Mouse (Mus musculus) liver, postnatal 0 days (tissue): ENCODE data around the gene Ttc33. TPM values are rescaled to one million over a fixed set of nuclear protein-coding genes. Genes with fewer than 3 reads are reported as not detected.

Experiments
- ATAC-seq: fragments of 200-750 bp; cut with Nextera tagmentation; 2 replicates; pipeline ENCODE4 v1.8.0; 2017; ENCODE audit warnings: mild to moderate bottlenecking, moderate library complexity
- DNase-seq: peaks from one replicate; pipeline ENCODE4 v3.0.0-alpha.2; 2016
- H3K27ac ChIP-seq: fragments of 300-500 bp; sonication (generic); 2 replicates; pipeline ENCODE4 v1.5.1; 2014; ENCODE audit warnings: antibody characterized with exemption, moderate library complexity, mild to moderate bottlenecking, low read depth
- H3K27me3 ChIP-seq: fragments of 300-500 bp; sonication (generic); 2 replicates; pipeline ENCODE4 v1.6.1; 2014; ENCODE audit warnings: low read length, control low read depth, mixed read lengths; ENCODE audit not compliant: insufficient read depth
- H3K36me3 ChIP-seq: fragments of 300-500 bp; sonication (generic); replicated peaks from 2 replicates; pipeline ENCODE4 v1.6.1; 2014; ENCODE audit warnings: mild to moderate bottlenecking, control low read depth, low read length, moderate library complexity, mixed read lengths; ENCODE audit not compliant: insufficient read depth
- H3K4me1 ChIP-seq: fragments of 300-500 bp; sonication (generic); 2 replicates; pipeline ENCODE4 v1.6.1; 2014; ENCODE audit warnings: antibody characterized with exemption, mild to moderate bottlenecking, control low read depth; ENCODE audit not compliant: insufficient read depth
- H3K4me2 ChIP-seq: fragments of 300-500 bp; sonication (generic); 2 replicates; pipeline ENCODE4 v1.6.1; 2014; ENCODE audit warnings: low read depth, mild to moderate bottlenecking, low read length, moderate library complexity, mixed read lengths
- H3K4me3 ChIP-seq: fragments of 300-500 bp; sonication (generic); 2 replicates; pipeline ENCODE4 v1.5.1; 2014; ENCODE audit warnings: low read depth, low read length
- H3K9ac ChIP-seq: fragments of 300-500 bp; sonication (generic); replicated peaks from 2 replicates; pipeline ENCODE4 v1.6.1; 2014; ENCODE audit warnings: mild to moderate bottlenecking, moderate library complexity
- H3K9me3 ChIP-seq: fragments of 300-500 bp; sonication (generic); 2 replicates; pipeline ENCODE4 v1.6.1; 2016; ENCODE audit warnings: mild to moderate bottlenecking, control low read depth, low read length, mixed read lengths
- CTCF ChIP-seq: sonication (generic); IDR thresholded peaks from 2 replicates; pipeline ENCODE4 v1.5.1; 2016; ENCODE audit warnings: antibody characterized with exemption, low read depth
- EP300 ChIP-seq: IDR thresholded peaks from 2 replicates; pipeline ENCODE4 v1.6.1; 2016; ENCODE audit warnings: antibody characterized with exemption, low read depth, mild to moderate bottlenecking
- WGBS: fragments of 180-500 bp; shearing (Covaris S2); extraction: QIAGEN DNeasy Blood & Tissue Kit; methylation state at CpG from one replicate; pipeline ENCODE4 v1.1.7; 2014; ENCODE audit not compliant: insufficient replicate concordance; 5-methylcytosine and 5-hydroxymethylcytosine counted together
- polyA plus RNA-seq: library from polyadenylated mRNA; unstranded; fragments of >200 nt; fragmentation: Nextera tagmentation; extraction: Ambion mirVana; gene quantifications from 2 replicates; pipeline ENCODE4 v1.2.1, GENCODE M21; 2015

Ttc33 gene
- polyA plus RNA-seq, 1 experiment from 2014 or later, result 16.3 TPM

- 67% methylated on average over 12 of the region's 12 CpGs for WGBS
Observed at GRCm38 (mm10) chr15:5173217-5173820, 12.0 kb upstream of the Ttc33 start.

GRCm38 (mm10) chr15:5184668-5185330, 526 bp upstream of the Ttc33 start:
- WGBS, result 39% methylated on average over 11 of the region's 11 CpGs
- peaks cover 5% of the 10 kb centered on the region for H3K36me3 ChIP-seq
- no peaks in the 10 kb centered on the region for H3K27me3 ChIP-seq
- peak overlapping the region; percentile 80 for H3K4me2 ChIP-seq
- ATAC-seq (peak; percentile 20), DNase-seq (no peak)
- H3K4me3 ChIP-seq, result peak overlapping the region; percentile 95
- H3K9ac ChIP-seq, result peak overlapping the region; percentile 87
- TF ChIP-seq EP300 (no peak), CTCF (no peak)
- no peaks in the 10 kb centered on the region for H3K9me3 ChIP-seq
- H3K27ac ChIP-seq, result peak overlapping the region; percentile 94
- peaks cover 17% of the 10 kb centered on the region for H3K4me1 ChIP-seq

More at GRCm38 (mm10) chr15:5173217-5173820, 12.0 kb upstream of the Ttc33 start:
- Histone ChIP-seq H3K27me3 (no peaks in the 10 kb centered on the region), H3K4me2 (no peak overlapping the region), H3K4me3 (no peak overlapping the region), H3K36me3 (peaks cover 64% of the 10 kb centered on the region), H3K9me3 (no peaks in the 10 kb centered on the region), H3K4me1 (no peaks in the 10 kb centered on the region), H3K27ac (no peak overlapping the region), H3K9ac (no peak overlapping the region)
- ATAC-seq (no peak), DNase-seq (no peak)
- TF ChIP-seq CTCF (no peak), EP300 (no peak)

- Histone ChIP-seq H3K27me3 (no peaks in the 10 kb centered on the region), H3K9ac (peak overlapping the region; percentile 87), H3K4me1 (peaks cover 17% of the 10 kb centered on the region), H3K4me2 (peak overlapping the region; percentile 80), H3K36me3 (peaks cover 8% of the 10 kb centered on the region), H3K9me3 (no peaks in the 10 kb centered on the region), H3K4me3 (peak overlapping the region; percentile 95), H3K27ac (peak overlapping the region; percentile 94)
- TF ChIP-seq CTCF (no peak), EP300 (no peak)
- WGBS, result 32% methylated on average over 10 of the region's 10 CpGs
- ATAC-seq, result no peak
- DNase-seq, result no peak
Observed at GRCm38 (mm10) chr15:5186293-5186675, 959 bp downstream of the Ttc33 start.

GRCm38 (mm10) chr15:5187116-5187515, 1.8 kb downstream of the Ttc33 start:
- DNase-seq (no peak), ATAC-seq (no peak)
- no peak overlapping the region for H3K9ac ChIP-seq
- no peaks in the 10 kb centered on the region for H3K9me3 ChIP-seq
- TF ChIP-seq CTCF (no peak), EP300 (no peak)
- WGBS, result 50% methylated on average over 4 of the region's 4 CpGs
- no peak overlapping the region for H3K4me2 ChIP-seq
- H3K27ac ChIP-seq, result no peak overlapping the region
- peaks cover 17% of the 10 kb centered on the region for H3K4me1 ChIP-seq
- no peak overlapping the region for H3K4me3 ChIP-seq
- H3K27me3 ChIP-seq, result no peaks in the 10 kb centered on the region
- peaks cover 8% of the 10 kb centered on the region for H3K36me3 ChIP-seq

GRCm38 (mm10) chr15:5188029-5188428, 2.7 kb downstream of the Ttc33 start:
- no peak for DNase-seq
- peak; percentile 22; the same call in 1 of the 2 replicates for ATAC-seq
- no peak overlapping the region for H3K27ac ChIP-seq
- no peaks in the 10 kb centered on the region for H3K9me3 ChIP-seq
- no peaks in the 10 kb centered on the region for H3K27me3 ChIP-seq
- no peak for TF ChIP-seq CTCF
- TF ChIP-seq EP300, result no peak
- no peak overlapping the region for H3K4me3 ChIP-seq
- 38% methylated on average over 1 of the region's 1 CpGs for WGBS
- peaks cover 8% of the 10 kb centered on the region for H3K36me3 ChIP-seq
- H3K4me1 ChIP-seq, result peaks cover 20% of the 10 kb centered on the region
- H3K9ac ChIP-seq, result no peak overlapping the region
- no peak overlapping the region for H3K4me2 ChIP-seq

GRCm38 (mm10) chr15:5189504-5190093, 4.3 kb downstream of the Ttc33 start:
- H3K4me1 ChIP-seq, result peaks cover 15% of the 10 kb centered on the region
- no peak overlapping the region for H3K4me3 ChIP-seq
- no peaks in the 10 kb centered on the region for H3K27me3 ChIP-seq
- H3K9me3 ChIP-seq, result no peaks in the 10 kb centered on the region
- H3K27ac ChIP-seq, result no peak overlapping the region
- H3K36me3 ChIP-seq, result peaks cover 12% of the 10 kb centered on the region
- 74% methylated on average over 10 of the region's 10 CpGs for WGBS
- TF ChIP-seq CTCF, result no peak
- TF ChIP-seq EP300, result no peak
- H3K9ac ChIP-seq, result no peak overlapping the region
- no peak overlapping the region for H3K4me2 ChIP-seq
- ATAC-seq (no peak), DNase-seq (no peak)
